Mouse (Mus musculus) small intestine, adult 2 months (tissue): ENCODE measurements at regions not wholly inside any gene's neighbourhood (a gene's known extent, or its start where the extent isn't known, plus 50 kb on each side); places are given as distances from the start of the nearest gene placed in this dataset.

Source experiments
- H3K27ac ChIP-seq: fragments of 200-500 bp; 2 replicates; pipeline ENCODE4 v1.5.1; 2012; ENCODE audit warnings: low read depth, low read length, control low read depth, inconsistent platforms; ENCODE audit not compliant: insufficient read depth
- H3K27me3 ChIP-seq: fragments of 200-500 bp; 2 replicates; pipeline ENCODE4 v1.6.1; 2012; ENCODE audit warnings: mild to moderate bottlenecking, moderate library complexity, low read length, inconsistent platforms; ENCODE audit not compliant: control insufficient read depth, insufficient read depth
- H3K36me3 ChIP-seq: fragments of 200-500 bp; 2 replicates; pipeline ENCODE4 v1.6.1; 2012; ENCODE audit warnings: mild to moderate bottlenecking, low read length, control low read depth, inconsistent platforms; ENCODE audit not compliant: control insufficient read depth, insufficient read depth
- H3K4me1 ChIP-seq: fragments of 200-500 bp; 2 replicates; pipeline ENCODE4 v1.6.1; 2012; ENCODE audit warnings: low read length, inconsistent platforms, mixed read lengths; ENCODE audit not compliant: control insufficient read depth, insufficient read depth, insufficient read length
- H3K4me3 ChIP-seq: fragments of 200-500 bp; 2 replicates; pipeline ENCODE4 v1.5.1; 2012; ENCODE audit warnings: low read depth, mild to moderate bottlenecking, control low read depth, inconsistent platforms, low read length, moderate library complexity
- CTCF ChIP-seq: fragments of 200-500 bp; IDR thresholded peaks from 2 replicates; pipeline ENCODE4 v1.5.1; 2012; ENCODE audit warnings: low read depth, mild to moderate bottlenecking, control low read depth, inconsistent platforms, low read length, moderate library complexity, mixed read lengths; ENCODE audit not compliant: insufficient replicate concordance, insufficient read length; ENCODE audit errors: extremely low read depth
- POLR2A ChIP-seq: fragments of 200-500 bp; IDR thresholded peaks from 2 replicates; pipeline ENCODE4 v1.6.1; 2012; ENCODE audit warnings: low read depth, mild to moderate bottlenecking, control low read depth, inconsistent platforms, low read length, moderate library complexity
- WGBS: fragments of 180-500 bp; shearing (Covaris S2); methylation state at CpG from one replicate; pipeline ENCODE4 v1.1.7; 2018; 5-methylcytosine and 5-hydroxymethylcytosine counted together

DNA sequence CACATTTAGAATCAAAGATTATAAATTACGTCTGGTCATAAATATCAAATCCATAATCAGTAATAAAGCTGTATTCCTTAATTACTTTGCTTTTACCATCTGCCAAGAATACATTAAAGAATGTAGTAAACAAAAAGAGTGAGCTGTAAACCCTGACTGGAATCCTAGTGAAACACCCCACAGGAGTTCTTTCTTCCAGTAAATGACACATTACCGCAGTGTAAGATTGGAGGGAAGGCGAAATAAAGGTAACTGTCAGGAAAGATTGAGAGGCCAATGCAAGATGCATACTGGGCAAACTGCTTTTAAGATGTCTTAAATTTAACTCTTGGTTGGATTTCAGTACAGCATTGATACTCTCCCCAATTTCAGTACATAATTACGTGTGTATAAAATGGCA, 772.0 kb downstream of the Hace1 start:
- no peak overlapping the region for H3K4me3 ChIP-seq
- no peaks in the 10 kb centered on the region for H3K27me3 ChIP-seq
- H3K36me3 ChIP-seq = no peaks in the 10 kb centered on the region
- no peaks in the 10 kb centered on the region for H3K4me1 ChIP-seq
- no peak for TF ChIP-seq POLR2A
- no peak for TF ChIP-seq CTCF
- 73% methylated on average over 4 of the region's 4 CpGs for WGBS
- H3K27ac ChIP-seq = no peak overlapping the region

GRCm38 (mm10) chr10:46350196-46350595, 772.6 kb downstream of the Hace1 start:
- Histone ChIP-seq H3K4me3 (no peak overlapping the region), H3K4me1 (no peaks in the 10 kb centered on the region), H3K27ac (no peak overlapping the region), H3K36me3 (no peaks in the 10 kb centered on the region), H3K27me3 (no peaks in the 10 kb centered on the region)
- TF ChIP-seq CTCF = no peak
- no peak for TF ChIP-seq POLR2A
- 37% methylated on average over 2 of the region's 2 CpGs for WGBS

DNA sequence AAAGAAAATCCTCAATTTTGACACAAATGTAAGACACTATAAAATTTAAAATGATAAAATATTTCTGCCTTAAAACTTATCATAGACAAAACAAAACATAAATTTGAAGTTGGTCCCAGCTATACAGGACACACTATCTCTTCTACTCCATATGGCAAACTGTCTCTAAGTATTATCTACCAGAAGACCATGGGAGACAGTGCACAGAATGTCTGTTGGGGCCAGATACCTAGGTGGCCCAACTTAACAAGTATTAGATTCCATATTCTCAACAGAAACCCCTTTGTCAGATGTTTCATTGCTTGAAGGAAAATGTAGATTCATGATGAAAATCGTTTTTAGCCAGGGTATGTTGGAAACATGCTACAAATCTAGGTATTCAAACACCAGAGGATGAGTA, 779.1 kb downstream of the Hace1 start:
- H3K36me3 ChIP-seq = no peaks in the 10 kb centered on the region
- TF ChIP-seq POLR2A = no peak
- no peak for TF ChIP-seq CTCF

DNA sequence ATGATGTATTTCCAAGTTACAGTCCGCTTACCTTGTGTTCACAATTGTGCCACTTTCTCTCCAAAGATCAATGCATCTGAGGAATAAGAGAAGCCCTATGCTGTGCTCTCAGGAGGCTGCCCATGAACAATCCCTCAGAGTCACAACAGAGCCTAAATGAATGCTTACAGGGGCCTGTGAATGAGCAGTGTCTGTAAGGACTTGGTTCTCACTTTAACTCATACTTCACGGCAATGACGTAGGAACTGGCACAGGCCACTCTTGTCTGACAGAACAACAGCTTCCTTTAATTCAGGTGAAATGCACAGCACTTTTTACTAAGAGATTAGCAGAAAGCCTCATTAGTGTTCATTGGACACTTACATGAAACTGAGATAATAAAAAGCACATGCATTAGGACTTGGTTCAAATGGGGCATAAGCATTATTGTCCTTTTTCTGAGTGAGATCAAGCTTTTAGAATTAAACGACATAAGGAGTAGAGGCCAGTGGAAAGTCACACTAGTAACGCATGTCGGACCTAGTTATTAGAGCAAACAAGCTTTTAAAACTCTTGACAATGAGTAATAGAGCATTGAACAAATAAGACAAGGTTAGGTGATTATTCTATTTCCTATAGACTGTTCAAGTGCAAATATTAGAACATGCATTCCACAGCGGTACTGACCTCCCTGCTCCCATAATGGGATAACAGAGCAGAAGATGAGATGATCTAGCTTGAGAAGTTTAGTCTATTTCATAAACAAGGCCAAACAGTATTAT, 796.3 kb downstream of the Hace1 start:
- no peak overlapping the region for H3K4me3 ChIP-seq
- no peaks in the 10 kb centered on the region for H3K27me3 ChIP-seq
- 50% methylated on average over 7 of the region's 7 CpGs for whole genome bisulfite sequencing
- H3K27ac ChIP-seq = no peak overlapping the region
- TF ChIP-seq CTCF = no peak
- no peak for TF ChIP-seq POLR2A
- H3K36me3 ChIP-seq = no peaks in the 10 kb centered on the region
- no peaks in the 10 kb centered on the region for H3K4me1 ChIP-seq

More for the DNA sequence above, 779.1 kb downstream of the Hace1 start:
- Histone ChIP-seq H3K4me3 (no peak overlapping the region), H3K27ac (no peak overlapping the region), H3K27me3 (no peaks in the 10 kb centered on the region), H3K4me1 (no peaks in the 10 kb centered on the region)
- WGBS = 53% methylated on average over 1 of the region's 1 CpGs

- no peaks in the 10 kb centered on the region for H3K4me1 ChIP-seq
- no peaks in the 10 kb centered on the region for H3K27me3 ChIP-seq
- H3K27ac ChIP-seq = no peak overlapping the region
- no peaks in the 10 kb centered on the region for H3K36me3 ChIP-seq
- TF ChIP-seq CTCF = no peak
- TF ChIP-seq POLR2A = no peak
- H3K4me3 ChIP-seq = no peak overlapping the region
- WGBS = 77% methylated on average over 3 of the region's 3 CpGs
Observed at GRCm38 (mm10) chr10:46374646-46375045, 797.0 kb downstream of the Hace1 start.

DNA sequence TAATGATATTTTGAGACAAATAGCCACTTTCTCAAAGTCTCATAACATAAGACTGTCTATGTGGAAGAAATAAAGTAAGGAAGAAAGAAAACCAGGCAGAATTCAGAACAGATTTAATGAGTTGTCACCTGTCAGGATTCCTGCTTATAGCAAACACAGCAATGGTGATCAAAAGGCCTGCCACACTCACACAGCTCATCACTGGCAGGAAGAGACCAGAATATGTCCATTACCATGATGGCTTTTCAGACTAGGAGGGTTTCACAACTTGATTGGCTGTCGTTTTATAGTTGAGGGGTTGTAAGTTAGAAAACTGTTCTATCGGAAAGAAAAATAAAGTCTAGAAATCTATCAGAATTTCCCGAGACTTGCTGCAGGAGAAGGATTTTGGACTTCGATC, 819.5 kb downstream of the Hace1 start:
- Histone ChIP-seq H3K27me3 (no peaks in the 10 kb centered on the region), H3K4me1 (no peaks in the 10 kb centered on the region), H3K27ac (no peak overlapping the region), H3K4me3 (no peak overlapping the region), H3K36me3 (no peaks in the 10 kb centered on the region)
- 79% methylated on average over 4 of the region's 4 CpGs for WGBS
- TF ChIP-seq POLR2A (no peak), CTCF (no peak)

- TF ChIP-seq POLR2A (no peak), CTCF (no peak)
- H3K4me1 ChIP-seq = no peaks in the 10 kb centered on the region
- 76% methylated on average over 2 of the region's 2 CpGs for WGBS
Observed at GRCm38 (mm10) chr10:46403883-46404282, 826.3 kb downstream of the Hace1 start.

More at GRCm38 (mm10) chr10:46403883-46404282, 826.3 kb downstream of the Hace1 start:
- Histone ChIP-seq H3K27ac (no peak overlapping the region), H3K36me3 (no peaks in the 10 kb centered on the region), H3K4me3 (no peak overlapping the region), H3K27me3 (no peaks in the 10 kb centered on the region)
